Mouse (Mus musculus) bone marrow, adult 2 months (tissue): ENCODE measurements around the gene Scn5a. TPM values are rescaled to one million over a fixed set of nuclear protein-coding genes. Genes with fewer than 3 reads are reported as not detected.

Experiments used
- H3K27ac ChIP-seq: fragments of 200-500 bp; 2 replicates; pipeline ENCODE4 v1.5.1; 2012; ENCODE audit warnings: low read depth, mild to moderate bottlenecking, control low read depth, inconsistent platforms, low read length; ENCODE audit not compliant: control insufficient read depth, poor library complexity, insufficient read depth
- H3K4me1 ChIP-seq: fragments of 200-500 bp; 2 replicates; pipeline ENCODE4 v1.6.1; 2011; ENCODE audit warnings: low read length; ENCODE audit not compliant: control insufficient read depth, insufficient read depth
- H3K4me3 ChIP-seq: fragments of 200-500 bp; replicated peaks from 2 replicates; pipeline ENCODE3; 2011; ENCODE audit warnings: mild to moderate bottlenecking, low read depth, low read length, control low read depth; ENCODE audit not compliant: control insufficient read depth
- CTCF ChIP-seq: fragments of 200-500 bp; IDR thresholded peaks from 2 replicates; pipeline ENCODE4 v1.5.1; 2011; ENCODE audit warnings: low read length, control low read depth; ENCODE audit not compliant: control insufficient read depth, insufficient read depth
- POLR2A ChIP-seq: fragments of 200-500 bp; IDR thresholded peaks from 2 replicates; pipeline ENCODE4 v1.6.1; 2011; ENCODE audit warnings: low read depth, mild to moderate bottlenecking, control low read depth, low read length, borderline replicate concordance; ENCODE audit not compliant: control insufficient read depth
- WGBS: fragments of 180-500 bp; shearing (Covaris S2); methylation state at CpG from one replicate; pipeline ENCODE4 v1.1.7; 2018; 5-methylcytosine and 5-hydroxymethylcytosine counted together
- polyA plus RNA-seq: library from polyadenylated mRNA; stranded (reverse); fragments of >200 nt; gene quantifications from 2 replicates; pipeline ENCODE4 v1.2.4, GENCODE M21; 2011; ENCODE audit warnings: low replicate concordance; ENCODE audit not compliant: missing spikeins, insufficient read depth, insufficient read length

Gene Scn5a
- polyA plus RNA-seq, 1 experiment = not detected

- WGBS = 72% methylated on average over 8 of the region's 8 CpGs
- no peak for TF ChIP-seq POLR2A
- TF ChIP-seq CTCF = no peak
- Histone ChIP-seq H3K4me3 (no peak overlapping the region), H3K4me1 (no peaks in the 10 kb centered on the region), H3K27ac (no peak overlapping the region)
These were observed 63.8 kb downstream of the Scn5a start for GRCm38 (mm10) chr9:119514986-119515385.

DNA sequence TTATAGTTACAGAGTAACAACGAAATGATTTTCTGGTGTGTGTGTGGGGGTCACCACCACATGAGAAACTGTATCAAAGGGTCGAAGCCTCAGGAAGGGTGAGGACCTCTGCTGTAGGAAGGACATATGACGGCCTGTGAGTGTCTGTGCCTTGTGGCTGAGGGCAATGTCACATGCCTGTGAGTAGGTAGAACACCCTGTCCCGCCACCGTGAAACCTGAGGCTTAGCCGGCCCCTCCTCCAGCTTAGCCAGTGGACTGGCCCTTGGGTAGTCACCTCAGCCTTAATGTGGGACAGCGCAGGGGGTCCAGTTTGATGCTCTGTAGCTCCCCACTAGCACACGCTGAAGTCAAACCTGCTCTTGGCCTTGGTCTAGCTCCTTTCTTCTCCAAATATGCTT is 65.0 kb downstream of the Scn5a start:
- no peak overlapping the region for H3K27ac ChIP-seq
- 85% methylated on average over 8 of the region's 8 CpGs for WGBS

GRCm38 (mm10) chr9:119512993-119513392 is 65.8 kb downstream of the Scn5a start:
- H3K27ac ChIP-seq = no peak overlapping the region
- TF ChIP-seq POLR2A (no peak), CTCF (no peak)
- 80% methylated on average over 9 of the region's 9 CpGs for WGBS
- no peak overlapping the region for H3K4me3 ChIP-seq
- H3K4me1 ChIP-seq = no peaks in the 10 kb centered on the region

More for the DNA sequence above, 65.0 kb downstream of the Scn5a start:
- Histone ChIP-seq H3K4me3 (no peak overlapping the region), H3K4me1 (no peaks in the 10 kb centered on the region)
- TF ChIP-seq POLR2A = no peak
- no peak for TF ChIP-seq CTCF

DNA sequence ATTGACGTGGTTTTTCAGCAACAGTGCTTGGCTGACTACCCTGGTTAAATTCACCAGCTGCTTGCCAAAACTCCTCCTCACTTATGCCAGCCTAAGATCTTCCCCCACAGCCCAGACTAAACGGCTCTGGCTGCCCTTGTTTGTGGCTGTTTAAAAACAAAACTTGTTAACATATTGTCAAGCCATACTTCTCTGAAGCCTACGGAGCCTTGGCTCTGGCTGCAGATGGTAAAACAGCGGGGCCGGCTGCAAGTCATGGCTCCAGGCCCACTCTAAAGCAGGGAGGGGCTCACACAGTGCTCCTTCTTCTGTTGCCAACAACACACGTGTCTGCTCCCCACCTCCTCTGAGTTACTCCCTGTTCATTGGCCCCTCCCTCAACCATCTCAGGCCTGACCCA is 67.9 kb downstream of the Scn5a start:
- TF ChIP-seq POLR2A (no peak), CTCF (no peak)
- Histone ChIP-seq H3K27ac (no peak overlapping the region), H3K4me3 (no peak overlapping the region), H3K4me1 (no peaks in the 10 kb centered on the region)
- 69% methylated on average over 6 of the region's 6 CpGs for WGBS

DNA sequence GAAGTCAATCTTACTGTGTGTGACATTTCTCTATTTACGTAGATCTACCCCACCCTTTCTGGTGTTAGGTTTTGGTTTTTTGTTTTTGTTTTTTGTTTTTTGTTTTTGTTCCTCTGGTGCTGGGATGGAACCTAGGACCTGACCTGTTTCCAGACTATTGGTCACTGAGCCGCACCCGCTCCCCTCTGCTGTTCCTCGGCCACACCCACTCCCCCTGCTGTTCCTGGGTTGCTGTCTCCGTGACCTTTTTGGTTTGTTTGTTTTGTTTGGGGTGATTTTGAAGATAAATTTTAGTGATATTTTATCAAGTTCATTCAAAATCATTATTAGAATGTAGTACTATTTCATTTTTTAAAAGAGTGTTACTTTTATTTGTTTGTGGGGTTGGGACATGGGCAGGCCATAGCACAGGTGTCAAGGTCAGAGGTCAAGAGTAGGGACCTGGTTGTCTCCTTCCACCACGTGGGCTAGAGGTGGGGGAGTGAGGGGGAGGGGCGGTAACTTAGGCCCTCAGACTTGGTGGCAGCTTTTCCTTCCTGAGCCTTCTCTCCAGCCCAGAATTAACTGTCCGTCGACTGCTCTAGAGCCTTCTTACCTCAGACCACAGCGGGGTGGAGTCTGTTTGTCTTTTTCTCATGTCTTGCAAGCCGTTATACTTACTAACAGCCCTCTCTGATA is 73.7 kb downstream of the Scn5a start:
- Histone ChIP-seq H3K27ac (no peak overlapping the region), H3K4me1 (no peaks in the 10 kb centered on the region), H3K4me3 (no peak overlapping the region)
- TF ChIP-seq POLR2A = no peak
- TF ChIP-seq CTCF = no peak
- WGBS = 57% methylated on average over 11 of the region's 11 CpGs

GRCm38 (mm10) chr9:119503613-119504012 is 75.2 kb downstream of the Scn5a start:
- Histone ChIP-seq H3K27ac (no peak overlapping the region), H3K4me3 (no peak overlapping the region), H3K4me1 (no peaks in the 10 kb centered on the region)
- 85% methylated on average over 9 of the region's 9 CpGs for WGBS
- TF ChIP-seq POLR2A (no peak), CTCF (no peak)

GRCm38 (mm10) chr9:119498885-119499284 is 79.9 kb downstream of the Scn5a start:
- Histone ChIP-seq H3K27ac (no peak overlapping the region), H3K4me3 (no peak overlapping the region), H3K4me1 (no peaks in the 10 kb centered on the region)
- no peak for TF ChIP-seq POLR2A
- no peak for TF ChIP-seq CTCF
- 42% methylated on average over 7 of the region's 7 CpGs for WGBS

DNA sequence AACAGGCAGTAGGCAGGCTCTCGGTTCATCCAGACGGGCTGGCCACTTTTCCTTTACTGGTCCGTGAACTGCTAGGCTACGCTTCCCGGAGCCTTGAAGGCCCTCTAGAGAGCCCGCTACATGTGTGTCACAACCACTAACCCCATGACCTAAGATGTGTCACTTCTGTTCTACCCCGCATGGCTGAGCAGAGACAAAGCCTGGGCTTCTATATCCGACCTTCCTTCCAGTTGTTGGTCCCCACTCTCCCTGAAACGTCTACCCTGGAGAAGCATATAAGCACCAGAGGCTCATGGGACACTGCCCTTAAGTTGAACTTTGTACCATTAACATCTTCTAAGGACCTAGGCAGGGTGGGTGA is 80.6 kb downstream of the Scn5a start:
- no peaks in the 10 kb centered on the region for H3K4me1 ChIP-seq
- H3K4me3 ChIP-seq = no peak overlapping the region
- TF ChIP-seq POLR2A (no peak), CTCF (no peak)
- no peak overlapping the region for H3K27ac ChIP-seq
- 80% methylated on average over 9 of the region's 9 CpGs for WGBS
